Mouse (Mus musculus) E14TG2a.4 (cell line): ENCODE results near the gene Slc22a17.

ENCODE experiments used
- CTCF ChIP-seq: conservative IDR thresholded peaks from 2 replicates; pipeline ENCODE4 v1.5.1; 2014; ENCODE audit warnings: low read length
- NANOG ChIP-seq: IDR thresholded peaks from 2 replicates; pipeline ENCODE4 v1.6.1; 2014; ENCODE audit warnings: borderline replicate concordance, low read length, mixed read lengths
- POU5F1 ChIP-seq: IDR thresholded peaks from 2 replicates; pipeline ENCODE4 v1.6.1; 2014; ENCODE audit warnings: low read length, borderline replicate concordance

DNA sequence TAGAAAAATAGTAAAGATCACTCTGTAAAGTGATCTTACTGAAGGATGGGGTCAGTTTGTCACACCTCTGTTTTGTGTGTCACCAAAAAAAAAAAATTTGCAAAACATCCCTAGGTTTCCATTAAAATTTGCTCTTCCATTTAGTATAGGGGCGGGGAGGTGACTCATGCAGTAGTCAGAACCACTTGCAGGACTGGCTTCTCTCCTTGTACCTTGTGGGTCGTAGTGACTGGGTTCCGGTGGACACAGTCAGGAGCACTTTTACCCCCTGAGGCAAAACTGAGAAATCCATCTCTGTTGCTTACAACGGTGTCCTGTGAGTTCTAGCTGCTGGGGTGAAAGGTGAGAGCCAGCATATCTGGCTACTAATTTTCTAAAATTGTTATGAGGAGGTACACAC, 9.3 kb downstream of the Slc22a17 start:
- TF ChIP-seq CTCF (no peak), POU5F1 (no peak), NANOG (no peak)
